Mouse (Mus musculus): ENCODE measurements at regions not wholly inside any gene's neighbourhood (a gene's known extent, or its start where the extent isn't known, plus 50 kb on each side); places are given as distances from the start of the nearest gene placed in this dataset.

- 61% methylated on average over 1 of the region's 1 CpGs for WGBS
- Histone ChIP-seq H3K9ac (no peak overlapping the region), H3K36me3 (no peaks in the 10 kb centered on the region), H3K9me3 (no peaks in the 10 kb centered on the region), H3K27ac (replicated peaks) (peak overlapping the region; percentile 29; the same call in 1 of the 2 replicates), H3K4me3 (no peak overlapping the region), H3K27me3 (replicated peaks) (no peaks in the 10 kb centered on the region), H3K4me1 (peaks cover 35% of the 10 kb centered on the region), H3K4me2 (peak overlapping the region; percentile 7; the same call in 1 of the 2 replicates)
- no peak for ATAC-seq (ENCODE audit: extremely low read depth, insufficient number of reproducible peaks, low FRiP score, low TSS enrichment)
Observed at GRCm38 (mm10) chr1:80030635-80031034, 169.7 kb upstream of the Serpine2 start.

- ATAC-seq (ENCODE audit: extremely low read depth, insufficient number of reproducible peaks, low FRiP score, low TSS enrichment) = peak; percentile 74
- Histone ChIP-seq H3K4me2 (peak overlapping the region; percentile 7; the same call in 1 of the 2 replicates), H3K27ac (replicated peaks) (no peak overlapping the region; the same call in 1 of the 2 replicates), H3K4me3 (no peak overlapping the region), H3K9me3 (no peaks in the 10 kb centered on the region), H3K9ac (no peak overlapping the region), H3K4me1 (peaks cover 35% of the 10 kb centered on the region), H3K27me3 (replicated peaks) (no peaks in the 10 kb centered on the region), H3K36me3 (no peaks in the 10 kb centered on the region)
- 39% methylated on average over 3 of the region's 3 CpGs for WGBS
Observed at GRCm38 (mm10) chr1:80030224-80030623, 169.2 kb upstream of the Serpine2 start.

- Histone ChIP-seq H3K4me1 (peaks cover 18% of the 10 kb centered on the region), H3K9me3 (no peaks in the 10 kb centered on the region), H3K4me3 (no peak overlapping the region), H3K4me2 (no peak overlapping the region), H3K9ac (no peak overlapping the region), H3K27ac (replicated peaks) (no peak overlapping the region), H3K27me3 (replicated peaks) (no peaks in the 10 kb centered on the region), H3K36me3 (no peaks in the 10 kb centered on the region)
- 86% methylated on average over 4 of the region's 4 CpGs for WGBS
- ATAC-seq (ENCODE audit: extremely low read depth, insufficient number of reproducible peaks, low FRiP score, low TSS enrichment) = no peak
Observed at GRCm38 (mm10) chr1:80025863-80026616, 165.1 kb upstream of the Serpine2 start.

GRCm38 (mm10) chr1:80023518-80024095 lies 162.6 kb upstream of the Serpine2 start:
- H3K27ac ChIP-seq (replicated peaks) = no peak overlapping the region
- no peaks in the 10 kb centered on the region for H3K27me3 ChIP-seq (replicated peaks)
- H3K4me3 ChIP-seq = no peak overlapping the region
- WGBS = 52% methylated on average over 6 of the region's 6 CpGs
- no peak overlapping the region for H3K4me2 ChIP-seq
- no peak for ATAC-seq (ENCODE audit: extremely low read depth, insufficient number of reproducible peaks, low FRiP score, low TSS enrichment)
- no peak overlapping the region for H3K9ac ChIP-seq
- peaks cover 8% of the 10 kb centered on the region; the same call in 1 of the 2 replicates for H3K4me1 ChIP-seq
- H3K36me3 ChIP-seq = no peaks in the 10 kb centered on the region
- H3K9me3 ChIP-seq = no peaks in the 10 kb centered on the region

GRCm38 (mm10) chr1:80021866-80022265 lies 160.9 kb upstream of the Serpine2 start:
- Histone ChIP-seq H3K9me3 (no peaks in the 10 kb centered on the region), H3K4me3 (no peak overlapping the region), H3K27ac (replicated peaks) (no peak overlapping the region), H3K9ac (no peak overlapping the region), H3K27me3 (replicated peaks) (no peaks in the 10 kb centered on the region), H3K4me1 (peaks cover 8% of the 10 kb centered on the region; the same call in 1 of the 2 replicates), H3K36me3 (no peaks in the 10 kb centered on the region), H3K4me2 (no peak overlapping the region)
- ATAC-seq (ENCODE audit: extremely low read depth, insufficient number of reproducible peaks, low FRiP score, low TSS enrichment) = no peak
- WGBS = 54% methylated on average over 3 of the region's 3 CpGs

- Histone ChIP-seq H3K27me3 (replicated peaks) (no peaks in the 10 kb centered on the region), H3K27ac (replicated peaks) (no peak overlapping the region), H3K4me1 (0 out of 2 replicates have a peak, but pooled peaks cover 3% of the 10 kb centered on the region), H3K9me3 (no peaks in the 10 kb centered on the region), H3K4me2 (no peak overlapping the region), H3K9ac (no peak overlapping the region), H3K4me3 (no peak overlapping the region), H3K36me3 (no peaks in the 10 kb centered on the region)
- 60% methylated on average over 11 of the region's 11 CpGs for WGBS
- ATAC-seq (ENCODE audit: extremely low read depth, insufficient number of reproducible peaks, low FRiP score, low TSS enrichment) = no peak
Observed at GRCm38 (mm10) chr1:80018391-80019065, 157.5 kb upstream of the Serpine2 start.

GRCm38 (mm10) chr1:80015474-80015873 lies 154.5 kb upstream of the Serpine2 start:
- Histone ChIP-seq H3K4me1 (no peaks in the 10 kb centered on the region), H3K4me3 (no peak overlapping the region), H3K27ac (replicated peaks) (no peak overlapping the region), H3K36me3 (no peaks in the 10 kb centered on the region), H3K9me3 (no peaks in the 10 kb centered on the region), H3K27me3 (replicated peaks) (no peaks in the 10 kb centered on the region), H3K9ac (no peak overlapping the region), H3K4me2 (no peak overlapping the region)
- ATAC-seq (ENCODE audit: extremely low read depth, insufficient number of reproducible peaks, low FRiP score, low TSS enrichment) = no peak
- 88% methylated on average over 5 of the region's 5 CpGs for WGBS

GRCm38 (mm10) chr1:80014586-80014985 lies 153.6 kb upstream of the Serpine2 start:
- ATAC-seq (ENCODE audit: extremely low read depth, insufficient number of reproducible peaks, low FRiP score, low TSS enrichment) = no peak
- no peaks in the 10 kb centered on the region for H3K27me3 ChIP-seq (replicated peaks)

GRCm38 (mm10) chr1:80010724-80011123 lies 149.7 kb upstream of the Serpine2 start:
- no peak for ATAC-seq (ENCODE audit: extremely low read depth, insufficient number of reproducible peaks, low FRiP score, low TSS enrichment)
- H3K36me3 ChIP-seq = no peaks in the 10 kb centered on the region
- no peak overlapping the region for H3K4me2 ChIP-seq
- H3K4me3 ChIP-seq = no peak overlapping the region
- H3K9ac ChIP-seq = no peak overlapping the region
- no peaks in the 10 kb centered on the region for H3K9me3 ChIP-seq
- no peak overlapping the region for H3K27ac ChIP-seq (replicated peaks)
- 34% methylated on average over 4 of the region's 4 CpGs for WGBS
- H3K27me3 ChIP-seq (replicated peaks) = no peaks in the 10 kb centered on the region
- H3K4me1 ChIP-seq = no peaks in the 10 kb centered on the region

More at GRCm38 (mm10) chr1:80014586-80014985, 153.6 kb upstream of the Serpine2 start:
- Histone ChIP-seq H3K27ac (replicated peaks) (no peak overlapping the region), H3K4me1 (no peaks in the 10 kb centered on the region), H3K36me3 (no peaks in the 10 kb centered on the region), H3K4me2 (no peak overlapping the region), H3K9ac (no peak overlapping the region), H3K4me3 (no peak overlapping the region), H3K9me3 (no peaks in the 10 kb centered on the region)
- WGBS = 86% methylated on average over 2 of the region's 2 CpGs

- no peak overlapping the region for H3K4me3 ChIP-seq
- ATAC-seq (ENCODE audit: extremely low read depth, insufficient number of reproducible peaks, low FRiP score, low TSS enrichment) = no peak
- no peak overlapping the region for H3K9ac ChIP-seq
- no peak overlapping the region for H3K27ac ChIP-seq (replicated peaks)
- no peak overlapping the region for H3K4me2 ChIP-seq
- WGBS = 62% methylated on average over 11 of the region's 11 CpGs
- no peaks in the 10 kb centered on the region for H3K9me3 ChIP-seq
- H3K27me3 ChIP-seq (replicated peaks) = no peaks in the 10 kb centered on the region
- H3K4me1 ChIP-seq = peaks cover 12% of the 10 kb centered on the region
- no peaks in the 10 kb centered on the region for H3K36me3 ChIP-seq
Observed at GRCm38 (mm10) chr1:79999081-79999480, 138.1 kb upstream of the Serpine2 start.

GRCm38 (mm10) chr1:79997911-79998310 lies 136.9 kb upstream of the Serpine2 start:
- peaks cover 12% of the 10 kb centered on the region for H3K4me1 ChIP-seq
- ATAC-seq (ENCODE audit: extremely low read depth, insufficient number of reproducible peaks, low FRiP score, low TSS enrichment) = no peak
- no peak overlapping the region for H3K9ac ChIP-seq
- H3K36me3 ChIP-seq = no peaks in the 10 kb centered on the region
- H3K27ac ChIP-seq (replicated peaks) = no peak overlapping the region
- H3K9me3 ChIP-seq = no peaks in the 10 kb centered on the region
- WGBS = 84% methylated on average over 10 of the region's 10 CpGs
- H3K4me2 ChIP-seq = no peak overlapping the region
- no peaks in the 10 kb centered on the region for H3K27me3 ChIP-seq (replicated peaks)
- no peak overlapping the region for H3K4me3 ChIP-seq

Data from heart, embryonic 13.5 days (tissue).